Mouse (Mus musculus) left cerebral cortex, postnatal 25 days (tissue): Measurements from ENCODE around the gene AL732309.1. TPM values are rescaled to one million over a fixed set of nuclear protein-coding genes. Genes with fewer than 3 reads are reported as not detected.

ENCODE experiments used
- DNase-seq, 2 experiments: peaks; one replicate each; pipeline ENCODE4 v3.0.0; 2022; ENCODE audit warnings: low spot score in 2 of 2, mixed read lengths in 1 of 2
- intact Hi-C: fragments of 180-260 bp; cut with DNase I; formaldehyde crosslinking; loops from one replicate; pipeline ENCODE4 v1.15.1; 2025
- total RNA-seq, 2 experiments: library from RNA; stranded (reverse); gene quantifications; 2 replicates each; pipeline ENCODE4 v1.2.3; 2021

The AL732309.1 gene
- 1 to 10 TPM; 1.6 to 2.9 TPM for total RNA-seq

DNA sequence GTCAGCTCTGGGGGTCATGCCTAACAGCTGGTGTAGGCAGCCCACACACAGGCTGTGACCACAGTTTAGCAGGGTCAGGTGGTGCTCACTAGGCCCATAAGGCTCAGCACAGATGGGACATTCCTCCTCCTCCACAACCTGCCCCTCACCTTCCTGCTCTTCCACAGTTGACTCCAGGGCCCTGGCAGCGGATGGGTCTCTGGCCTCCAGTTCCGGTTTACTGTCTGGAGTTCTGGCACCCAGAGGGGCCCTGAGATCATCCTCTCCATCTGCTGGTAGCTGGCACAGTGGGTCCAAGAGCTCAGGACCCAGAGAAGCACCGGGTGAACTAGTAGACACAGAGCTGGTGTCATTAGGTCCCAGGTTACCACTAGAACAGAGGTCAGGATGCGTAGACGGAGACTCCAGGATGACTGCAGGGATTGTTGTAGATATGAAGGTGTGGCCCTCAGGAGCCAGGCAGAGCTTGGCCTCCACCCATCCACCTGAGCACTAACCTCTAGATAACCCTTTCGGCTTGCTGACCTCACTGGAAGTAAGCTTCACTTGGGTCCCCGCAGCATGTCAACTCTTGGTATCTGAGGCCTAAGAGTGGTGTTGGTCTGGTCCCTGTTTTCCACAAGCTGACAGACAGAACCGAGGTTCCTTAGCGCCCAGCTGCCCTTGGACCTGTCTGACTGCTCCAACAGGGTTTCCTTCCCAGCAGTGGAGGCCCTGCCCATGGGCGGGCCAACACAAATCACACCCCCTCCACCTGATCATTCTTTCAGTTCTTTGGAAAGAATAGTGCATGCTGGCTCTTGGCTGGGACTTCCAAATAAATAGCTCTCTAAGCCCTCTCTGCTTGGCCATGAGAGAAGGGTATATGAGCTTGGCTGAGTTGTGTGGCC lies at the start of gene AL732309.1:
Gene AL732309.1, minus strand, starts transcription at position 681 of the 890 bp plus-strand sequence.
- intact Hi-C loops, result no loop called here
- DNase-seq, result no peak

DNA sequence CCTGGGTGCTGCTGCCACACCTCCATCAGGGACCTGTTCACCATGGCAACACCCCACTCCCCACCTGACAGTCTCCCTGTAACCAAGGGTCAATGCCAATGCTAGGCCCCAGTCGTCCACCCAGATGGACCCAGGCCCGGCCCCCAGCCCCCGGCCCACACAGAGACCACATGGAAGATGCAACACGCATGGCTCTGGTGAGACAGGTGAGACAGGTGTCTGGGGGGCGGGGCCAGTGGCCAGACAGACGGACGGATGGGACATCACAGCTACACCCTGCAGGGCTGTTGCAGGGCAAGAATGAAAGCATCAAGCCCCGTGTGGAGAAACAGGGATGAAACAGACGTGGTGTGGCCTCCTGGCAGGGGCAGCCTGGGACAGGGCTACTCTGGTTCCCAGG lies 47.0 kb upstream of the AL732309.1 start:
- no peak for DNase-seq
- intact Hi-C loops, result no loop called here

- peak in 1 of 2 experiments; percentile 59 for DNase-seq
- intact Hi-C loops, result no loop called here
These were observed 46.2 kb upstream of the AL732309.1 start for GRCm38 (mm10) chr2:25292856-25293255.

GRCm38 (mm10) chr2:25292054-25292544 lies 45.4 kb upstream of the AL732309.1 start:
- DNase-seq, result peak in 1 of 2 experiments; percentile 68
- intact Hi-C loops, result no loop called here

- DNase-seq, result no peak
- intact Hi-C loops, result no loop called here
These were observed 44.8 kb upstream of the AL732309.1 start for GRCm38 (mm10) chr2:25291184-25292053.

GRCm38 (mm10) chr2:25290816-25291130 lies 44.1 kb upstream of the AL732309.1 start:
- peak in 1 of 2 experiments; percentile 62 for DNase-seq
- intact Hi-C loops, result no loop called here

- DNase-seq, result peak; percentile 78 to 81
- intact Hi-C loops, result no loop called here
These were observed 43.6 kb upstream of the AL732309.1 start for GRCm38 (mm10) chr2:25290101-25290815.

GRCm38 (mm10) chr2:25289651-25290050 lies 43.0 kb upstream of the AL732309.1 start, which contains the start of gene Lrrc26:
Gene Lrrc26, plus strand, starts transcription at chr2:25289915.
- DNase-seq, result peak in 1 of 2 experiments; percentile 50
- intact Hi-C loops, result no loop called here

DNA sequence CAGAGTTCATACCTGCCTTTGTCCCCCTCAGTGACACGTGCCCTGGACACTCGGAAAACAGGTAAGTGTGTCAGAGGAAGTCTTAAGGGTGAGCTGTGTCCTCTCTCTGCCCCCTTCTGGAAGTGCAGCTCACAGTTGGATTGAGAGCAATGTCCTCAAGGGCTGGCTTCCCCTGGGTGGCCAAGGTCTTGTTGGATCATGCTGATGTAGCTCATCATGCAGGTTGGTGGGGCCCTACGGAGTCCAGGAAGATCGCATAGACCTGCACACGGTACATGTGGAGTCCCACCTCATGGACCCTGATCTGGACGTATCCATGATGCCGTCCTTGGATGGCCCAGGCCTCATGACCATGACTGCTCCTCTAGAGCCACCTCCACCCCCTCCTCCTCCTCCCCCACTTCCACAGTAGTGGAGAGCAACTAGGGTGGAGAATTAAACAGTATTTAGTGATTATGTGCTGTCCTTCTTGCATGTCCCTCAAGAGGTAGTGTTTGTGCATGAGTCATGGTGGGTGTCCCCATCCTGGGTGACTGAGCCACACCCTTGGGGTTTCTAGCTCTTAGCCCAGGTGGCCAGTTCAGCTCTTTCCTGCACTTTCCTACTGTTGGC lies 42.2 kb upstream of the AL732309.1 start:
- intact Hi-C loops, result no loop called here
- no peak for DNase-seq

DNA sequence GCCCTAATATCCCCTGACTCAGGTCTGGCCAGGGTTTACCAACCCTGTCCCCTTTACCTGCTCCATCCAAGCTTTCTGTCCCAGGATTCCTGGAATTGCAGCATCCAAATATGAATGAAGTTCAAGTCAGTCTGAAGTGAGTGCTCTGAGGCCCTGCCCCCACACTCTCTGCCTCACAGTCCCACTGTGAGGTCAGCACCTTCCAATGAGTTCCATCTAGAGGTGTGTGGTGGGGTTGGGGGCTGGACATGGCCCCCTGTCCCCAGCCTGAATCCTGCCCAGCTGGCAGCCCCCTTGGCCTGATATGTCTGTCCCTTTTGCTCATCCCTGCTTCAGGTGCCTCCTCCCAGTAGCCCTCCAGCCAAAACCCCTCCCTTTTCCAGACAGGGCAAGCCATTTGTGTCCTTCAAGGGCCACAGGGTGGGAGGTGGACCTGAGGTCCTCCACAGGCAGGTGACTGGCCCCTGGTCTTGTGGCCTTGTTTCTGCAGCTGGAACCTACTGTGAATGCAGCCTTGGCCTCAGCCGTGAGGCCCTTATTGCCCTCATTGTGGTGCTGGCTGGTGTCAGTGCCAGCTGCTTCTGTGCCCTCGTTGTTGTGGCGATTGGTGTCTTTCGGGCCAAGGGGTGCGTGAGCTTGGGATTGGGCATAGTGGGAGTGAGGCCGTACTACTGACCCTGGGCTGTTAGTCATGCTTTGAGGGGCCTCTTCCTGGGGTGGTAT lies 41.4 kb upstream of the AL732309.1 start, which contains the start of gene Tmem210:
Gene Tmem210, plus strand, starts transcription at position 219 of the 723 bp plus-strand sequence.
- DNase-seq, result no peak
- intact Hi-C loops, result no loop called here

- DNase-seq, result no peak
- intact Hi-C loops, result no loop called here
These were observed 40.4 kb upstream of the AL732309.1 start for GRCm38 (mm10) chr2:25286837-25287636.

DNA sequence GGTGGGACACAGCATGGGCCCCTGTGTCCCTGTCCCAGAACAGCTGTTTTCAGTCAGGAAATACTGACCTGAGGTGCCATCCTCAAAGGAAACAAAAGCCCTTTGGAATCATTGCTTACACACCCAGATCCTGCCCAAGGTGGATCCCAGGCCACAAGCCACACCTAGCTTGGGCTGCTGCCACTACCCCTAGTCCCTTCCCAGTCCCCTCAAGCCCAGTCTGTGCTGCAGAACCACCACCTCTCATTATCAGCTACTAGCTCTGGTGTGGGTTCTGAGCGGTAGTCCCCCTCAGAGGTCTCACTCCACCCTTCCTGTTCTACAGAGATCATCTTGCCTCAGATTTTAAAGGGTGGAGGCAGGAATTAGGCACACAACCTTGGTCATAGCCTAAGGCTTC lies 39.7 kb upstream of the AL732309.1 start:
- intact Hi-C loops, result no loop called here
- no peak for DNase-seq

GRCm38 (mm10) chr2:25285551-25285950 lies 38.9 kb upstream of the AL732309.1 start:
- no peak for DNase-seq
- intact Hi-C loops, result no loop called here

DNA sequence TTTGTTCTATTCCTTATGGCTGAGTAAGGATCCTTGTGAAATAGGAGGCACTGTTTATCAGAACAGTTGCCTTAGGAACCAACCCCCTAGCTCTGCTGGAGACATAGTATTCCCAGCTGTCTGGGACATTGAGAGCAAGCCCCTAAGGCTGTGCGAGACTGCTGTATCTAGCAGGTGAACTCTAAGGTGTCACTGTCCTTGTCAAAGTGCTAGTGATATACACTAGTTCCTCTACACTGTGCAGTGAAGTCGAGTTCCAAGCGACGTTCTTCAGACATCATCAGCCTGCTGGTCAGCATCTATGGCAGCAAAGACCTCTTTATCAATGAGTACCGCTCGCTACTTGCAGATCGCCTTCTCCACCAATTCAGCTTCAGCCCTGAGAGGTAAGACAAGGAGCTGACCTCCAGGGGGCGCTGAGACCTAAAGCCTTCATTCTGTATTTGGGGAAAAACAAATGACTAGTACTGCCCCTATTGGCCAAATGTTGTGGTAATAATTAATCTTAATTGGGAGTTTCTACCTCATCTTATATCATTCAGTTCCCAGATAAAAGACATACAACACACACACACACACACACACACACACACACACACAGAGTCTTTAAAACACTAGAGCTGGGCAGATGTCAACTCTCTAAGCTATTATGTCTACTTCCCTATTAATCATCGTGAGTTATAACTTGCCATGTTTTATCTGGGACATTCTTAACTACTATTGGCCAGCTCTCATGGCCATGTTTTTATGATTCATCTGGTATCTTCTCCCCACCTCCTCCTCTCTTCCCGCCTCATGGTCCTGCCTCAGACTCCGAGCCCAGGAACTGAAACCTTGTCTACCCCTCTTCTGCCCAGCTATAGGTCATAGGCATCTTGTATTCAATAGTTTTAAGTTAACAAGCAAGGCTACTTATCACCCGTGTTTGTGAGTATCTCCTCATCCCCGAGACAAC lies 32.5 kb upstream of the AL732309.1 start:
- DNase-seq, result peak in 1 of 2 experiments; percentile 81
- intact Hi-C loops, result no loop called here

- intact Hi-C loops, result loop anchor here (5.0 kb wide), 1 partner anchor 81 kb away; no protein-coding TSS in a partner anchor
- no peak for DNase-seq
These were observed 26.3 kb upstream of the AL732309.1 start for GRCm38 (mm10) chr2:25273010-25273409.

DNA sequence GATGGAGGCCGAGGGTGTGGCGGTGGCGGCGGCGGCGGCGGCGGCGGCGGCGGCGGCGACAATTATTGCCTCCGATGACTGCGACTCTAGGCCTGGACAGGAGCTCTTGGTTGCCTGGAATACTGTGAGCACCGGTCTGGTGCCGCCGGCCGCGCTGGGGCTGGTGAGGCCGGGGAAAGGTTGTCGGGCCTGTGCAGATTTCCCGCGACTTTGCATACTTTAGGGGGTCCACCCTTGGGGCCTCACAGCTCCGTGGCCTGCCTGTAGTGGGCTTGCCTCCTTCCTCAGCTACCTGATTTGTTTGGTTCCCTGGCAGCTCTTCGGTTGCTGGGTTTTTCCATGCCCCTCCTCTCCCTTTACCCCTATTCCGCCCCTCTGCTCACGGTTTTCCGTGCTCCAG lies 25.9 kb upstream of the AL732309.1 start:
- DNase-seq, result no peak
- intact Hi-C loops, result loop anchor here (1.0 to 5.0 kb wide), 2 partner anchors 60 to 80 kb away; partner anchors contain the start of gene Man1b1
